Mouse (Mus musculus): Measurements from ENCODE around the gene 1500009L16Rik.
A peak's percentile ranks its signal among the peaks of the same experiment; 100 is the strongest.

Gene 1500009L16Rik

DNA sequence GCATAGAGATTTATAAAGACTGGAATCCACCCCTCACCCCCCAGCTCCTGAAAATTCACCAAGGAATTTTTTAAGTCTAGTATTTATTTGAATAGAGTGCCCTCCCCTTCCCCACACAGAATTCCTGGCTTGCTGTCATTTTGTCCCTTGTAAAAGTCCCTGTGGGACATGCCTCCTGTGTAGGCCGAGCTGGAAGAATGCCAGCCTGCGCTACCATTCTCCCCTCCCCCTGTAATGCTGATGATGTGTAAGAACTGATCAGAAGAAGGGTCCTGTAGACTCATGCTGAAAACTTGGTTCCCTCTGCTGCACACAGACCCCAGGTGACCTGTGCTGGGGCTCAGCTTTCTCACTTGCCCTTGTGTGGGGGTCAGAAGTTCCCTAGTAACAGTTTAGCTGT, 37.9 kb downstream of the 1500009L16Rik start:
- DNase-seq (ENCODE audit: low read depth, low spot score), result no peak

DNA sequence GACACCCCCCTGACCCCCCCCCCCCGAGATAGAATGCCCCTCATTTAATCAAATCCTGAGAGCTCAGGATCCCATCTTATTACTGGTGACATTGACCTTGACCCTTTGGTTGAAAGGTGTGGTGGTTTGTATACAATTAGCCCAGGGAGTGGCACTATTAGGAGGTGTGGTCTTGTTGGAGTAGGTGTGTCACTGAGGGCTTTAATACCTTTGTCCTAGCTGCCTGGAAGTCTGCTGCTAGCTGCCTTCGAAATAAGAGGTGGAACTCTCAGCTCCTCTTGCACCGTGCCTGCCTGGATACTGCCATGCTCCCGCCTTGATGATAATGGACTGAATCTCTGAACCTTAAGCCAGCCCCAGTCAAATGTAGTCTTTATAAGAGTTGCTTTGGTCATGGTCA, 41.2 kb downstream of the 1500009L16Rik start:
- DNase-seq (ENCODE audit: low read depth, low spot score), result no peak

DNA sequence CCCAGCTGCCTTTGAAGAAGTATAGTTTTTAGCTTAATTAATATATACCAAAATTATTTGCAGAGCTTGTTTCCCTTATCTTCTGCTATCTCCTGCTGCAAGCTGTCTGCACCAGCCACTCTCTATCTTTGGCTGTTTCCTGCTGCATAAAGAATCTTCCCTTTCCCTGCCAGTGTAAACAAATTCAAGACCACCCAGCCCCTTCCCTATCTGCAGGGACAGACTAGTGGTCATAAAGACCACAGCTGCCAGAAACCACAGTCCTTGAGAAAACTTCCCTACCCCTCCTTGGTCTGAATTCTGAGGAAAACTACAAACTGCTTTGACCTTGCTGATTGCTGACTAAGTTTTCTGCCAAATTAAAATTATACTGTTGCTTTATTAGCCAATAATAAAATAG, 44.2 kb downstream of the 1500009L16Rik start:
- no peak for DNase-seq (ENCODE audit: low read depth, low spot score)

DNA sequence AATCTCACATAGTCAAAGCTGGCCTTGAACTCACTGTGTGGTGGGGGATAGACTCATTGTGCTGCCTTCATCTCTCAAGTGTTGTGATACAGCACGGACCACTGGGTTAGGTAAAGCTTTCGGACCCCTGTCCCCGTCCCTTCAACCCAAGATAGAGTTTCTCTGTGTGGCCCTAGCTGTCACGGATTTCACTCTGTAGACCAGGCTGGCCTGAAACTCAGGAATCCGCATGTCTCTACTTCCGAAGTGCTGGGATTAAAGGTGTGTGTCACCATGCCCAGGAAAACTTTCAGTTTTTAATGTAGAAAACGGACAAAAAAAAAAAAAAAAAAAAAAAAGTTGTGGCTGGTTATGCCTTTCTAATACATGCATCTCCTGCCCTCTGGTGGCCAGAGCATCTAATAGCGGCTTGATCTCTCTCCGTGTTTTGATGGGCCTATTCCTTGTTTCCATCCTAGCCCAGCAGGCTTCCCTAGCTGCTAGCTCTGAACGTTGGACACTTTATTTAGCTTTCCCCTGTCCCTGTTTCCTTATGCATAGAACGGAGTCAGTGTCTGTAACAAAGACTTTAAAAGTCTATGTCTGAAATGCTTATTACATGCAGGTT, 53.7 kb downstream of the 1500009L16Rik start:
- peak; percentile 84 for DNase-seq (ENCODE audit: low read depth, low spot score)

DNA sequence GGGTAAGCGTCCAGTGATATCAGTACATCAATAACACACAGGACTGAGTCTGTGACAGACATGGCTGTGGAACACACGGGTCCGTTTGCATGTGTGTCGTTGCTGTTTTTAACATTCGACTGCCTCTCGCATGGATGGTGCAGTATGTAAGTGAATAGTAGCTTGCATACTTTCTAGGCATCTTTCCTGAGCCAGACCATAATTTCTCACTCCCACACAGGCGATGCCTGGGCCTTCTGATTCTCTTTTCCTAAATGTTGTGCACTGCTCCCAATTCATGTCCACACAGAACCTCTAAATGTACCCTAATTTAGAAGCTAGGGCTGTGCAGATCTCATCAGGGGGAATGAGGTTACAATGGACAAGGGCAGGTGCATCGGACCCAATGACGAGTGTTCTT, 54.6 kb downstream of the 1500009L16Rik start:
- peak; percentile 17 for DNase-seq (ENCODE audit: low read depth, low spot score)

DNA sequence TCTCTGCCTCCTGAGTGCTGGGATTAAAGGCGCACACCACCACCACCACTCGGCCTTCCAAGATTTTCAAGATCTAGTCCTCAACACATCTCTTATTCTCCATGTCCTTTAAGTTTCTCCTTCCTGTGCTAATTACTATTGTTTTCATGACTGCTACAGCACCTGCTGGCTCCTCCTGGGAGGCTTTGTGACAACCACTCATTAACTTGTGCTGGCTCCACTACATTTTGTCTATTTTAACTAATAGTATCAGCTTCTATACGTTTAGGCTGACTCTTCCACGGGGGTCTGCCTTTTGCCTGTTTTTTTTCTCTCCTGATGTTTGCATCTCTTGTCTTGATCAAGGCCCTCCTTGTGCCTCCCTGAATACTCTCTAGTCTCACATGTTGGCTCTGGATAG, 59.2 kb downstream of the 1500009L16Rik start:
- DNase-seq (ENCODE audit: low read depth, low spot score), result peak; percentile 20

DNA sequence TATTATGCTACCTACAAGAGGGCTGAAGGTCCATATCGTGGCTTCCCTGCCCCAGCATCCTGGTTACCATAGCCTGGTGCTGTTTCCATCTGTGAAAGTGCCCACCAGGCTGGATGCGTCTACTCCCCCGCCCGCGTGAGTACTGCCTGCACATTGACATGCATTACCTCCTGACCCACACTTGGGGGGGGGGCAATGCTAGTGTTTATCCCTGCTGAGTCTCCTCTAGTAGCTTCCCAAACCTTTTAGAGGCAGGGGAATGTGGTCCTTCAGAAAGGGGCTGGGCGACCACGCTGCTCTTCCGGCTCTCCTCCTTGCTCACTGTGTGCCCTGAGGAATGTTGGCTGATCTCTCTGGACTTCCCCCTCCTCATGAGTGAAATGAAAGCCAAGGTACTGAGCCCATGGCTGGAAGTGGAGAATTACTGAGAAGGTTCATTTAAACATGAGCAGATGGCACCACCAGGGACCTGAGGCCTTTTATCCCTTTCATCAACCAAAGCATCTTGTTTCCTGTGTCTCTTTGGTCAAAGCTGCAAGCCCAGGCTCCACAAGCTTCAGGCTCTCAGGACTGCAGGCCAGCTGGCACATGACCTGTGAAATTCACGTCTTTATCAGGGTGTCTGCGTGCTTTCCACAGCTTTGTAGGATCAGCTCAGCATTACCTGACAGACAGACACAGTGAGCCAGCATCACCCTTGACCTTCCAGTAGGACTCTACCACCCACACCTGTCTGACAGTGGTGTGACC, 59.9 kb downstream of the 1500009L16Rik start:
- DNase-seq (ENCODE audit: low read depth, low spot score), result peak; percentile 90

DNA sequence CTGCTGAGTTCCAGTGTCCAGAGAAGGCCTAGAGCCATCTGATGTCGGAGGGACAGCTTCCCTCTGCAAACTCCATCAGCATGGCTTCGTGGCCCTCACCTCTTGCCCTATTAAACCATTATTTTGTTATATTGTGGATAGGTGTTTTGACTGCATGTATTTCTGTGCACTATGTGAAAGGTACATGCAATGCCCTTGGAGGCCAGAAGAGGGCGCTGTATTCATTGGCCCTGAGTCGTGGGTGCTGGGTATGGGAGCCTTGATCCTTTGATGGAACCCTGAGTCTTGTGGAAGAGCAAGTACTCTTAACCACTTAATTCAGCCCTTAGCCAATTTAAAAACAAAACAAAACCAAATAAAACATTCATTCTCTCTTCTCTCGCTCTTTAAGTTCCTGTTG, 62.3 kb downstream of the 1500009L16Rik start:
- DNase-seq (ENCODE audit: low read depth, low spot score), result peak; percentile 59

DNA sequence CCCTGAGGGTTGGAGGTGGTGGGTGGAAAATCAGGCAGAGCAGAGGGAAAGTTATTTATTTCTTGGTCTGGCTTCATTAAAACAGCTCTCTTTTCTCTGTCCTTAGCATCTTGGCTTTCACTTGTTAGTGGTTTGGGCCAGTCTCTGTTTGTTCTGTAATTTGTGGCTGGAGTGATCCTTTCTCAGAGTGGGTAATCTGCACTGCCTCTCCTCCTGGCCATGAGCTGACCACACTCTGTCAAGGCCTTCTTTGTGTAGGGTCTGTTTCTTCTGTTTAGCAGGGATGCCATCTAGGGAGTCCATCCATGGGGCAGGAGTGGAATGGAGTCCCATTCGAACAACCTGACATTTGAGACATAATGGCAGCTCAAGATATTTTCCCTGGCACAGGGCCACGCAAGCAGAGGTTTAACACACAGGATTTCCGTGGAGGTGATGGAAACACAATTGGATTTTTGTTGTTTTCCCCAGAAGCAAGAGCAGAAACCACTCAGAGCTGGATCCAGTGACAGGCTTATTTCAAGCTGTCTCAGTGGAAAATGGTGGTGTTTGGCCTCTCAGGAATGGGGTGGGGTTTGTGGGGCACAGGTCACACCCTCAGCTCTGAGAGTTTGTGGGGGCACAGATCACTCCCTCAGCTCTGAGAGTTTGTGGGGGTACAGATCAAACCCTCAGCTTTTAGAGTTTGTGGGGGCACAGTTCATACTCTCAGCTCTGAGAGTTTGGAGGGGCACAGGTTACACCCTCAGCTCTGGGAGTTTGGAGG, 63.1 kb downstream of the 1500009L16Rik start:
- DNase-seq (ENCODE audit: low read depth, low spot score), result no peak

DNA sequence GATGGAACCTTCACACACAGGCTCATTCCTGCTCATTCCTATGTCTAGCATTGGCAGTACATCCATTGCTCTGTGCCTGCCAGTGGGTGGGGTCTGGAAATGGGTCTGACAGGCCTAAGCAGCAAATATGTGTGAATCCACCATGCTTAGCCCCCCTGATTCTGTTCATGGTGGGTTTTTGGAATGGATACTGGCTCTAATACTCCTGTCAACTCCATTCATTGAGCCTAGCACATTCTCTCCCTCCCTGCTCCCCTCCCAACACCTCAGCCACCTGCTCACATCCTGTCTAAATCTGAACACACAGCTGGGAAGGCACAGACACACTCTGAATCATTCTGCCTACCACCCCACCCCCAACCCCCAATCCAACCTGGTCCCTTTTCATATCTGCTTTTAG, 72.4 kb downstream of the 1500009L16Rik start:
- peak; percentile 58 for DNase-seq (ENCODE audit: low read depth, low spot score)

DNA sequence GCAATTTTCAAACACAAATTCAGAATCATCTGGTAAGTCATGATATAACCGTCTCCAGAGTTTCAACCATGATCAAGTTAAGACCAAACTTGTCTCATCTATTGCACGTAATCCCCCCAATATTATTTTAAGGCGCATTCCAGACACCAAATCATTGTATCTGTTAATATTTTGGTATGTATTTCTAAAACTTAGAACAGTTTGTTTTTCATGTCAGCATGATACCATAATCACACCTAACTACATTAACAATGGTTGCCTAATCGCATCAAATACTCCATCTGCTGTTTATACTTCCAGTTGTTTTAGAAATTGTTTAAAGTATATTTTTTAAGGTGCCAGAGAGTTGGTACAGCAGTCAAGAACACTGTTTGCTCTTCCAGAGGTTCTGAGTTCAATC, 72.8 kb downstream of the 1500009L16Rik start:
- no peak for DNase-seq (ENCODE audit: low read depth, low spot score)

DNA sequence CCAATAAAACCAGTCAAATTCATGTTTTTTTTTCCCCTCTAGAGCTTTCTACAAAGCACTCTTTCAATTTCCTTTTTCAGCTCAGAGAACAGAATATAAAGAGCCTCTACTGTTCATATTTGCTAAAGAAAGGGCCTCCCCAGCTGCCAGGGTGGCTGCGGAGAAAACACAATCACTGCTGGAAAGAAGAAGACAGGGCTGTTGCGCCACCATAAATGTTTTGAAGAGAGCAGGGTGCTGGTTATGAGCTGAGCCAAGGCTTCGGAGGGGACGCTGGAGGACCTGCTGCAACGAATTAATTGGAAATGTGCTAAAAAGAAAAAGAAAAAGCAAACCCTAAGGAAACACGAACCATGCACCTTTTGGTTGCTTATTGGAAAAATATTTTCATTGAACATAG, 81.4 kb downstream of the 1500009L16Rik start:
- peak; percentile 9 for DNase-seq (ENCODE audit: low read depth, low spot score)

DNA sequence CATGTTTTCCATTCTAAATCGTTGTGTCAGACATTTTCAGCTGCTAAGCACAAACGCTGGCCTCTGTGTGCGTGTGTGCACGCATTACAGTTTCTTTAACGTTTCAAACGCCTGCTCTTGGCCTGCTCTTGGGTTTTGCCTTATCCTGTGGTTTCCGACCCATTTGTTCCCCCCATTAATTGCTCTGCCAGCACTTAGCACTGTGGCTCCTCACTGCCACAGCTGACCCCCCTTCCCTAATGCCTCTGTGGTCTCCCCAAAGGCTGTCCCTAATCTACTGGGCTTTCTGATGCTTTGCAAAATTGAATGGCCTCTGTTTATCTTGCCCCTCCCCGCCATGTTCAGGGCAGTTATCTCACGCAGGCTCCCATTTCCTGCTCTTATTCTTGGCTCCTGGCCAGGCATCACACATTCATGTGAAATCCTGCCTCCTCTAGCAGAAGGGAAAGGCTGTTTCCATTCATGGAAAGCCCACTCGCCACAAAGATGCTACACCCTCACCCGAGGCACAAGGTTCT, 82.6 kb downstream of the 1500009L16Rik start:
- DNase-seq (ENCODE audit: low read depth, low spot score), result peak; percentile 7

DNA sequence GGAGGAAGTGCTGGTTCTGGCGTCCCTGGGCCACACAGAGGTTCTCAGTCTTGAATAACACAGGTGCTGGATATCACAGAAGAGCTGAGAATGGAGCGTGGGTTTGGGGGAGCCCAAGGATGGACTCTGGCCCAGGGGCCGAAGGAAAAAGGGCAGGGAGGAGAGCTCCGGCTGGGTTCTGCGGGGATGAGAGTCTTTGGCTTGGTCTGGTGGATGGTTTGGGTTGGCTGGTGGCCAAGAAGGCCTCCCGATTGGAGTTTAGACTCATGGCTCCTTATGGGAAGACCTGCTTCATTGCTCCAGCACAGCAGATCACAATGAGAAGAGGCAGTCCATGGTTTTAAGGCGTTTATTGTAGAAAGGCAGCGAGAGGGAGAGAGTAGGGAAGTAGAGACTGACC, 84.6 kb downstream of the 1500009L16Rik start:
- no peak for DNase-seq (ENCODE audit: low read depth, low spot score)
